Mouse (Mus musculus) C2C12 (cell line): ENCODE data around the gene Tnfrsf13b. TPM values are rescaled to one million over a fixed set of nuclear protein-coding genes. Genes with fewer than 3 reads are reported as not detected.

Experiments used
- H3K27me3 ChIP-seq: one replicate; pipeline ENCODE4 v1.6.1; 2011; ENCODE audit not compliant: control insufficient read depth, insufficient read depth, insufficient read length
- H3K36me3 ChIP-seq: one replicate; pipeline ENCODE4 v1.6.1; 2011; ENCODE audit not compliant: control insufficient read depth, insufficient read depth
- H3K4me3 ChIP-seq: one replicate; pipeline ENCODE4 v1.5.1; 2011; ENCODE audit warnings: mild to moderate bottlenecking, control low read depth; ENCODE audit not compliant: poor library complexity, insufficient read depth, severe bottlenecking
- H3K79me2 ChIP-seq: one replicate; pipeline ENCODE4 v1.6.1; 2011; ENCODE audit not compliant: control insufficient read depth, insufficient read depth
- H3K79me3 ChIP-seq: one replicate; pipeline ENCODE4 v1.6.1; 2011; ENCODE audit warnings: low read depth, control low read depth
- H3ac ChIP-seq: one replicate; pipeline ENCODE3; 2011; ENCODE audit warnings: low read depth; ENCODE audit not compliant: control insufficient read depth, insufficient read length
- CEBPB ChIP-seq: IDR thresholded peaks from one replicate; pipeline ENCODE4 v1.6.1; 2011; ENCODE audit warnings: low read depth, mild to moderate bottlenecking, control low read depth, moderate library complexity
- CTCF ChIP-seq: IDR thresholded peaks from one replicate; pipeline ENCODE4 v1.5.1; 2011; ENCODE audit not compliant: control insufficient read depth, insufficient read depth, insufficient read length
- FOSL1 ChIP-seq: IDR thresholded peaks from one replicate; pipeline ENCODE4 v1.8.0; 2011; ENCODE audit warnings: mild to moderate bottlenecking, low read length; ENCODE audit not compliant: poor library complexity, insufficient read depth, severe bottlenecking
- MAX ChIP-seq: IDR thresholded peaks from one replicate; pipeline ENCODE4 v1.6.1; 2011; ENCODE audit warnings: mild to moderate bottlenecking, control low read depth
- MYOD1 ChIP-seq: IDR thresholded peaks from one replicate; pipeline ENCODE4 v1.6.1; 2011; ENCODE audit warnings: low read depth; ENCODE audit not compliant: control insufficient read depth, insufficient read length
- MYOG ChIP-seq: IDR thresholded peaks from one replicate; pipeline ENCODE4 v1.6.1; 2011; ENCODE audit not compliant: control insufficient read depth, insufficient read length; ENCODE audit errors: extremely low read depth
- USF1 ChIP-seq: IDR thresholded peaks from one replicate; pipeline ENCODE4 v1.6.1; 2011; ENCODE audit warnings: low read depth, mild to moderate bottlenecking, control low read depth, moderate library complexity
- polyA plus RNA-seq: library from polyadenylated mRNA; unstranded; fragments of >200 nt; fragmentation: generic; extraction: Trizol; gene quantifications from one replicate; pipeline ENCODE4 v1.2.1, GENCODE M21; 2012; ENCODE audit warnings: missing spikeins

Tnfrsf13b gene
- polyA plus RNA-seq, 1 experiment: not detected

DNA sequence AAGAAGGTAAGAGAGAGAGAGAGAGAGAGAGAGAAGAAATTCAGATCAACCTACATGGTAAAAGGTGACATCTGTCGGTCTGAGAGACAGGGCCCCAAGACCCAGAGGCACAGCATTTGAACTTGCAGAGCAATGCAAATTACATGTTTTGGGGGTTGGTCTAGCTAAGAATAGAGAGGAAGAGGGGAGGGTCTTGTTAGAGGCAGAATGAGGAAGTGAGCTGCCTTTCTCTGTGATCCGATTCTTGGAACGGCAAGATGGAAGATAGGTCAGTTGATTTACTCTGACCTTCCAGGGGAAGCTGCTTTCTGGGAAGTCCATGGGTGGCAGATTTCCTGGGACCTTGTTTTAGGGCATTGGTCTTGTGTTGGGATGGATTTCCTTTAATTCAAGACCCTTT is 15.7 kb downstream of the Tnfrsf13b start:
- Histone ChIP-seq H3K36me3 (no peaks in the 10 kb centered on the region), H3K79me2 (no peaks in the 10 kb centered on the region)
- no peak for TF ChIP-seq MYOD1
- no peak for TF ChIP-seq FOSL1
- TF ChIP-seq MYOG: no peak
- no peak for TF ChIP-seq USF1
- TF ChIP-seq MAX: no peak
- TF ChIP-seq CEBPB: no peak
- no peak for TF ChIP-seq CTCF

DNA sequence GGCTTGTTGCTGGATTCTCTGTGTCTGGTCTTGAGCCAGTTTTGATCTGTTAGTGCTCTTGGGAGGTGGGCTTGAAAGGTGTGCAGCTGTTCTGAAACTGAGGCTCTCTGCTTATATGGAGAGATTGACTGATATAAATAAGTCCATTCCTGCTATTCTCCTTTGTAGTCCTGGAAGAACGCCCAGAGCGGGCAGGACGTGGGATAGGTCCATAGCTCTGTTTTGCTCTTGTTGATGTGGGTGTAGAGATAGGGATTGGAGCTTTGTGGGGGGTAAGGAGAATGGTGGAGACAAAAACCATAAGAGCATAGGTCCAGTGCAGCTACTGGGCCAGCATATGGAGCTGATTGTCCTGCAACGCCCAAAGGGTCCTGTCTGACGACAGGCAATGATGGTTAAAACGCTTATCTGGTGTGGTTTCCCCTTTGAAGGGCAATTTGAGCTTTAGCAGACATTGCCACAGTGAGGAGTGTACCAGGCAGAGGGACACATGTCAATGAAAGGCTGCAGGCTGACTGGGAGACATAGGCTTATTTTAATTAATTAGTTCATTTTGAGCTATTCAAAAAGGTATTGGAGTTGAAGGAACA is 16.5 kb downstream of the Tnfrsf13b start:
- Histone ChIP-seq H3K79me2 (no peaks in the 10 kb centered on the region), H3K36me3 (no peaks in the 10 kb centered on the region), H3K4me3 (no peak overlapping the region), H3K79me3 (no peaks in the 10 kb centered on the region), H3ac (no peak overlapping the region), H3K27me3 (peaks cover 7% of the 10 kb centered on the region)
- TF ChIP-seq CEBPB (no peak), CTCF (no peak), MAX (no peak), USF1 (no peak)

More for the DNA sequence above, 15.7 kb downstream of the Tnfrsf13b start:
- Histone ChIP-seq H3K4me3 (no peak overlapping the region), H3K79me3 (no peaks in the 10 kb centered on the region), H3K27me3 (peaks cover 8% of the 10 kb centered on the region), H3ac (no peak overlapping the region)

DNA sequence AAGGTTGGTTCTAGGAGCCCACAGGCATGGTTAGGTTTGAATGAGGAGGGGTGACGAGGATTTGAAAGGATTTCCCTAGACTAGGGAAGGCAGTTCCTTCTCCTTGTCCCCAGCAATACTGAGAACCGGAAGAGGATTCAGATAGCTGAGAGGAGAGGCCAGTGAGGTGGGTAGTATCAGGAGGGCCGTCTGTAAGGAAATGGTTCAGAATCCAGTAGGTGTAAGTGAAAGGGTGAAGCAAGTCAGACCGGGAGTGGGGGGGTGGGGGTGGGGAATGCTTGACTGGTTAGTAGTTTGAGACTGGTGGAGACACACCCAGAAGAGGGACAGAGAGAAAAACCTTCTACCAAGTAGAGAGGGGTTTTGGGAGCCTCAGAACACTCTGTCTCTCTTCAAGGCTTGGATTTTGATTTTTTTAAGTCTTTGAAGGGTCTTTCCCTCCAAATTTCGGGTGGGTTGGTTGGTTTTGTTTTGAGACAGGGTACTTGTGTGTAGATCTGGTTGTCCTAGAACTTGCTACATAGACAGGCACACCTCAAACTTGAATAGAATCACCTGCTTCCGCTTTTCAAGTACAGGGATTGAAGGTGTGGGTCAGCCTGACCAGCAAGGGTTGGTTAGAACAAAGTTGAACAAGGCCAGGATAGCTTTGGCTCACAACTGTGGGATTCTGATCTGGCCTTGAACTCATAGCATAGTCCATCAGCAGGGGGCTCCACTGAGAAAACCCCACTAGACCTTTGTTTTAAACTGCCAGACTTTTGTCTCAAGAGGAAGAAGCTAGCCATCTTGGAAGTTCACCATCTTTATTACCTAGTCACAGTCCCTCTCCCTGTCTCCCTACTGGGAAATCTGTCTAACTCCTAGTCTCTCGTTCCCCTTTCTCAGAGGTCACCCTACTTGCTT is 17.3 kb downstream of the Tnfrsf13b start:
- Histone ChIP-seq H3K79me2 (no peaks in the 10 kb centered on the region), H3K4me3 (no peak overlapping the region)
- TF ChIP-seq MYOD1: no peak

DNA sequence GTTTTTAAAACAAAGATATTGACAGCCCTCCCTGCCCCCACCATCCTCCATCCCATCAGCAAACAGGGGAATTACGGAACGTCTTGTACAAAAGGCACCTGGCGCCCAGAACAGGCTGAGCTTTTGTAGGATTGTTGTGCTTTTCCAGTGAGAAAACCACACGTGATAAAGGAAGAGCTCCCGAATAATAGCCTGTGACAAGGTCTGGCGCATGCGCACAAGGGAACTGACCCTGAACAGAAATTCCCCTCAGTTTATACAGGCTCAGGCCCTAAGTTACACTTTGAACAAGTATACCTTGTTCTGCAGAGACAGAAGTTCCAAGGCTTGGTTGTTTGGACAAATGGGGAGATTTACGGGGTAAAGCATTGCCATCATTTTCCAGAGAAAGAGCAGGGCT is 19.0 kb downstream of the Tnfrsf13b start:
- TF ChIP-seq FOSL1: no peak
- TF ChIP-seq MYOG: no peak
- TF ChIP-seq USF1: no peak
- no peak for TF ChIP-seq MAX
- no peak for TF ChIP-seq CEBPB
- no peak for TF ChIP-seq MYOD1
- Histone ChIP-seq H3ac (no peak overlapping the region), H3K4me3 (no peak overlapping the region), H3K79me3 (no peaks in the 10 kb centered on the region), H3K79me2 (no peaks in the 10 kb centered on the region), H3K27me3 (no peaks in the 10 kb centered on the region), H3K36me3 (no peaks in the 10 kb centered on the region)

More for the DNA sequence above, 17.3 kb downstream of the Tnfrsf13b start:
- Histone ChIP-seq H3K36me3 (no peaks in the 10 kb centered on the region), H3K27me3 (peaks cover under 1% of the 10 kb centered on the region), H3ac (no peak overlapping the region), H3K79me3 (no peaks in the 10 kb centered on the region)

DNA sequence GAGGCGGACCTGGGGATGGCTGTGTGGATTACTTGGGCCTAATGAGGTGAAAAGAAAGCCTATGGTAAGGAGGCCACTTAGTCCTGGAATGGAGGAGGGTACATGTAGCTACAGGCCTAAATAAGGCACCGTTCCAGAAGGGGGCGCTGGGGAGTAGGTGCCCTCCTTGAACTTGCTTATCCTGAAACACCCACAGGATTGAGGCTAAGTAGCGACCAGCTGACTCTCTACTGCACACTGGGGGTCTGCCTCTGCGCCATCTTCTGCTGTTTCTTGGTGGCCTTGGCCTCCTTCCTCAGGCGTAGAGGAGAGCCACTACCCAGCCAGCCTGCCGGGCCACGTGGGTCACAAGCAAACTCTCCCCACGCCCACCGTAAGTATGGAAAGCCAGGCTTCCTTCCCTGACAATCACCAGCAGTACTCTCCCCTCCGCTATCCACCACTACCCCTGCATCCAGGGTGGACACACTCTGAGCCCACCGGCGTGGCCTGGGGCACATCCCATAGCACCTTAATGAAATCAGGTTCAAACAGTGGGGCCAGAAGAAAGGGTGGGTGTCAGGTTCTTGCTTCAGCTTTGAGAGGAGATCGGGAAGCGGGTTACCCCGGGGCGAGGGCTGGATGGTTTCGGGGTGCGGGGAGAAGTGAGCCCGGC is 20.2 kb downstream of the Tnfrsf13b start:
- Histone ChIP-seq H3K4me3 (no peak overlapping the region), H3K27me3 (no peaks in the 10 kb centered on the region), H3K79me3 (no peaks in the 10 kb centered on the region), H3K79me2 (no peaks in the 10 kb centered on the region), H3ac (no peak overlapping the region), H3K36me3 (peaks cover 9% of the 10 kb centered on the region)
- no peak for TF ChIP-seq CEBPB
- no peak for TF ChIP-seq MAX
- TF ChIP-seq MYOD1: no peak
- TF ChIP-seq USF1: no peak
- TF ChIP-seq FOSL1: no peak
- TF ChIP-seq CTCF: no peak
- TF ChIP-seq MYOG: no peak

DNA sequence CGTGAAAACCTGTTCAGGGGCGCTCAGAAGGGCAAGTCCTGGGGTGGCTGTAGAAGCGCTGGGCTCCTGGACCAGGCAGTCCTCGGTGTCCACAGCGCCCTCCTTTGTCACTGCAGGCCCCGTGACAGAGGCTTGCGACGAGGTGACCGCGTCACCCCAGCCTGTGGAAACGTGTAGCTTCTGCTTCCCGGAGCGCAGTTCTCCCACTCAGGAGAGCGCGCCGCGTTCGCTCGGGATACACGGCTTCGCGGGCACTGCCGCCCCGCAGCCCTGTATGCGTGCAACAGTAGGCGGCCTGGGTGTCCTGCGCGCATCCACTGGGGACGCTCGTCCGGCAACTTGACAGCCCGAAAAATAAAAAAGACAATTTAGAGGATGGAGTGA is 20.7 kb downstream of the Tnfrsf13b start:
- Histone ChIP-seq H3K79me3 (no peaks in the 10 kb centered on the region), H3K79me2 (no peaks in the 10 kb centered on the region), H3K4me3 (no peak overlapping the region), H3ac (no peak overlapping the region), H3K36me3 (peaks cover 14% of the 10 kb centered on the region), H3K27me3 (no peaks in the 10 kb centered on the region)
- TF ChIP-seq MYOD1 (no peak), MYOG (no peak), CEBPB (no peak), CTCF (no peak), MAX (no peak), USF1 (no peak), FOSL1 (no peak)
